Mouse (Mus musculus) embryonic facial prominence, embryonic 11.5 days (tissue): ENCODE measurements around the gene Etl4. TPM values are rescaled to one million over a fixed set of nuclear protein-coding genes. Genes with fewer than 3 reads are reported as not detected.

Experiments
- ATAC-seq: fragments of 200-750 bp; cut with Nextera tagmentation; replicated peaks from 2 replicates; pipeline ENCODE4 v1.8.0; 2017; ENCODE audit warnings: low read depth; ENCODE audit not compliant: insufficient number of reproducible peaks, low FRiP score, low TSS enrichment
- DNase-seq: peaks from one replicate; pipeline ENCODE4 v3.0.0-alpha.2; 2015; ENCODE audit warnings: low spot score
- H3K27ac ChIP-seq: fragments of 300-500 bp; sonication (generic); replicated peaks from 2 replicates; pipeline ENCODE4 v1.5.1; 2014; ENCODE audit warnings: mild to moderate bottlenecking, low read depth, low read length, control low read depth
- H3K27me3 ChIP-seq: fragments of 300-500 bp; sonication (generic); 2 replicates; pipeline ENCODE4 v1.6.1; 2014; ENCODE audit warnings: mild to moderate bottlenecking, low read length, moderate library complexity, mixed read lengths; ENCODE audit not compliant: control insufficient read depth, insufficient read depth
- H3K36me3 ChIP-seq: fragments of 300-500 bp; sonication (generic); replicated peaks from 2 replicates; pipeline ENCODE4 v1.6.1; 2014; ENCODE audit warnings: low read depth, mild to moderate bottlenecking, low read length, moderate library complexity, mixed read lengths; ENCODE audit not compliant: control insufficient read depth, insufficient read depth
- H3K4me1 ChIP-seq: fragments of 300-500 bp; sonication (generic); 2 replicates; pipeline ENCODE4 v1.6.1; 2014; ENCODE audit warnings: low read length, mixed read lengths; ENCODE audit not compliant: control insufficient read depth, insufficient read depth
- H3K4me2 ChIP-seq: fragments of 300-500 bp; sonication (generic); 2 replicates; pipeline ENCODE4 v1.6.1; 2014; ENCODE audit warnings: low read depth, mild to moderate bottlenecking, control low read depth, low read length, moderate library complexity
- H3K4me3 ChIP-seq: fragments of 300-500 bp; sonication (generic); 2 replicates; pipeline ENCODE4 v1.5.1; 2014; ENCODE audit warnings: low read depth, low read length, control low read depth
- H3K9ac ChIP-seq: fragments of 300-500 bp; sonication (generic); replicated peaks from 2 replicates; pipeline ENCODE4 v1.6.1; 2014; ENCODE audit warnings: mild to moderate bottlenecking, control low read depth, low read length
- H3K9me3 ChIP-seq: fragments of 300-500 bp; sonication (generic); replicated peaks from 2 replicates; pipeline ENCODE4 v1.6.1; 2016; ENCODE audit warnings: mild to moderate bottlenecking, low read length, inconsistent platforms, mixed read lengths; ENCODE audit not compliant: control insufficient read depth
- WGBS: fragments of 180-500 bp; shearing (Covaris S2); extraction: QIAGEN DNeasy Blood & Tissue Kit; methylation state at CpG from one replicate; pipeline ENCODE4 v1.1.7; 2014; 5-methylcytosine and 5-hydroxymethylcytosine counted together
- polyA plus RNA-seq: library from polyadenylated mRNA; unstranded; fragments of >200 nt; fragmentation: Nextera tagmentation; extraction: Ambion mirVana; gene quantifications from 2 replicates; pipeline ENCODE4 v1.2.1, GENCODE M21; 2014

Etl4 gene
- polyA plus RNA-seq: 23.5 and 30.3 TPM in 2 replicates

- Histone ChIP-seq H3K4me3 (peak within 1 kb of the TSS; percentile 46), H3K36me3 (no peaks in the 10 kb centered on the region), H3K9me3 (no peaks in the 10 kb centered on the region), H3K9ac (peak within 1 kb of the TSS; percentile 34; the same call in 1 of the 2 replicates), H3K27ac (no peak within 1 kb of the TSS), H3K4me2 (peak within 1 kb of the TSS; percentile 97), H3K4me1 (no peaks in the 10 kb centered on the region), H3K27me3 (peaks cover 5% of the 10 kb centered on the region; the same call in 1 of the 2 replicates)
- peak; percentile 84 for DNase-seq
- WGBS: 0% methylated on average over 36 of the region's 37 CpGs
- ATAC-seq: peak; percentile 95
Measured at GRCm38 (mm10) chr2:19909171-19909899, at the start of gene Etl4. Etl4 (plus strand) TSS chr2:19909780.

- H3K9ac ChIP-seq: no peak overlapping the region
- no peak overlapping the region for H3K4me2 ChIP-seq
- DNase-seq: no peak
- no peaks in the 10 kb centered on the region for H3K4me1 ChIP-seq
- no peaks in the 10 kb centered on the region for H3K9me3 ChIP-seq
- no peak overlapping the region for H3K4me3 ChIP-seq
- ATAC-seq: no peak
- H3K27me3 ChIP-seq: no peaks in the 10 kb centered on the region
- no peaks in the 10 kb centered on the region for H3K36me3 ChIP-seq
- H3K27ac ChIP-seq: no peak overlapping the region
Measured at GRCm38 (mm10) chr2:19869167-19869566, 40.4 kb upstream of the Etl4 start.

- H3K9ac ChIP-seq: no peak overlapping the region
- H3K27me3 ChIP-seq: no peaks in the 10 kb centered on the region
- ATAC-seq (no peak), DNase-seq (no peak)
- H3K27ac ChIP-seq: no peak overlapping the region
- no peaks in the 10 kb centered on the region for H3K9me3 ChIP-seq
- H3K4me2 ChIP-seq: no peak overlapping the region
- H3K36me3 ChIP-seq: no peaks in the 10 kb centered on the region
- H3K4me1 ChIP-seq: no peaks in the 10 kb centered on the region
- no peak overlapping the region for H3K4me3 ChIP-seq
- WGBS: 74% methylated on average over 1 of the region's 1 CpGs
Measured at GRCm38 (mm10) chr2:19871881-19872280, 37.7 kb upstream of the Etl4 start.

GRCm38 (mm10) chr2:19890875-19891274 lies 18.7 kb upstream of the Etl4 start:
- Histone ChIP-seq H3K4me2 (no peak overlapping the region), H3K27me3 (no peaks in the 10 kb centered on the region), H3K36me3 (no peaks in the 10 kb centered on the region), H3K27ac (no peak overlapping the region), H3K4me3 (no peak overlapping the region), H3K9ac (no peak overlapping the region), H3K4me1 (no peaks in the 10 kb centered on the region), H3K9me3 (no peaks in the 10 kb centered on the region)
- no peak for DNase-seq
- WGBS: 29% methylated on average over 4 of the region's 4 CpGs
- no peak for ATAC-seq

GRCm38 (mm10) chr2:19909900-19910780 lies 560 bp downstream of the Etl4 start:
- WGBS: under 1% methylated on average over 30 of the region's 31 CpGs
- Histone ChIP-seq H3K4me3 (peak overlapping the region; percentile 46), H3K4me1 (no peaks in the 10 kb centered on the region), H3K27ac (no peak overlapping the region), H3K9ac (0 out of 2 replicates have a peak overlapping the region, but pooled peaks have one; percentile 34), H3K36me3 (no peaks in the 10 kb centered on the region), H3K9me3 (no peaks in the 10 kb centered on the region), H3K27me3 (peaks cover 5% of the 10 kb centered on the region; the same call in 1 of the 2 replicates), H3K4me2 (peak overlapping the region; percentile 97)
- peak; percentile 50 for ATAC-seq
- DNase-seq: peak; percentile 2

- no peak overlapping the region for H3K4me2 ChIP-seq
- H3K4me1 ChIP-seq: no peaks in the 10 kb centered on the region
- peaks cover 5% of the 10 kb centered on the region; the same call in 1 of the 2 replicates for H3K27me3 ChIP-seq
- ATAC-seq (no peak), DNase-seq (no peak)
- H3K9ac ChIP-seq: no peak overlapping the region
- no peaks in the 10 kb centered on the region for H3K9me3 ChIP-seq
- H3K4me3 ChIP-seq: no peak overlapping the region
- WGBS: 3% methylated on average over 8 of the region's 8 CpGs
- H3K27ac ChIP-seq: no peak overlapping the region
- no peaks in the 10 kb centered on the region for H3K36me3 ChIP-seq
Measured at GRCm38 (mm10) chr2:19910781-19911175, 1.2 kb downstream of the Etl4 start.

GRCm38 (mm10) chr2:19919190-19919589 lies 9.6 kb downstream of the Etl4 start:
- H3K4me1 ChIP-seq: no peaks in the 10 kb centered on the region
- no peak for ATAC-seq
- whole genome bisulfite sequencing: 21% methylated on average over 6 of the region's 6 CpGs

GRCm38 (mm10) chr2:19930009-19930408 lies 20.4 kb downstream of the Etl4 start:
- Histone ChIP-seq H3K27me3 (no peaks in the 10 kb centered on the region), H3K4me3 (no peak overlapping the region), H3K27ac (no peak overlapping the region), H3K9ac (no peak overlapping the region), H3K36me3 (no peaks in the 10 kb centered on the region), H3K9me3 (no peaks in the 10 kb centered on the region), H3K4me1 (no peaks in the 10 kb centered on the region), H3K4me2 (no peak overlapping the region)
- WGBS: 89% methylated on average over 1 of the region's 1 CpGs
- ATAC-seq: no peak
- DNase-seq: no peak

More at GRCm38 (mm10) chr2:19919190-19919589, 9.6 kb downstream of the Etl4 start:
- Histone ChIP-seq H3K9me3 (no peaks in the 10 kb centered on the region), H3K9ac (no peak overlapping the region), H3K4me2 (no peak overlapping the region), H3K36me3 (no peaks in the 10 kb centered on the region), H3K27ac (no peak overlapping the region), H3K4me3 (no peak overlapping the region), H3K27me3 (no peaks in the 10 kb centered on the region)
- peak; percentile 81 for DNase-seq
